Mouse (Mus musculus): Measurements from ENCODE around the gene Cfap45. TPM values are rescaled to one million over a fixed set of nuclear protein-coding genes. Genes with fewer than 3 reads are reported as not detected.
A peak's percentile ranks its signal among the peaks of the same experiment; 100 is the strongest.

Cfap45 gene
- total RNA-seq, 2 experiments from 2014 or later = 2.0 to 2.1 TPM

DNA sequence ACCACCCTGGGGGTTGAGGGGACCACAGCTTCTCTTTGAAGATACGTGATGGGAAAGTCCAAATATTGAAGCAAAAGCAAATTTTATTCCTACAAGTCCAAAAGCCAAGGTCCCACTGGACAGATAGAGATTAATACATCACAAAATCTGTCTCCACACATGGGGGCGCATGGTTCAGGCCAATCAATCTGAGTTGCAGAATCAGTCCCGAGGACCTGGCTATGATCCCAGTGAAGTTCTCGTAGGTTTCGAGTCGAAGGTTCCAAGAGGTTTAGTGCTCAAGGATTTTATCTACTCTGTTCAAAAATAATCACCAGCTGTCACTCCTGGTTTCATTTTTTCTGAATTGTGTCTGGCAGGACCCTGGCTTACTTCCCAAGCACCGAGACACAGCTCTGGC, 30.4 kb downstream of the Cfap45 start:
- no peak for DNase-seq (ENCODE audit: low spot score in 2 of 2)

DNA sequence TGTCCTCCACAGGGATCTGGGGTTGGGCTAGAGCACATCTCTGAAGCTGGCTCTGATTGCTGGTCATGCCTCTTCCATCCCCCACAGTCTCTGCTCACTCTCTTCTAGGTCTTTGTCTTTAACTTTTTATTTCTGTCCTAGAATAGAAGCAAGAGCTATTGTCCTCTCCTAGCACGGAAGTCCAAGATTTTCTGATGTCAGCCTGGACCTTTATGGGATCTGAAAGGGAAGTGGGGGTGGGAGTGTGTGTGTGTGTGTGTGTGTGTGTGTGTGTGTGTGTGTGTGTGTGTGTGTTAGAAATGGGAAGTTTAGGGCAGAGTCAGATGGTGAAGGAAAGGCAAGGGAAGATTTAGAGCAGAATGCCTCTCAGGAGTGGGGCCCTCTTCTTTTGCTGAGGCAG, 32.0 kb downstream of the Cfap45 start:
- no peak for DNase-seq (ENCODE audit: low spot score in 2 of 2)

GRCm38 (mm10) chr1:172555638-172556037, 35.0 kb downstream of the Cfap45 start, which contains the start of gene Vsig8:
Vsig8 (plus strand) TSS chr1:172555938.
- no peak for DNase-seq (ENCODE audit: low spot score in 2 of 2)

- DNase-seq (ENCODE audit: low spot score in 2 of 2) = peak; percentile 46 to 47
Observed at GRCm38 (mm10) chr1:172562641-172563464, 42.3 kb downstream of the Cfap45 start.

- DNase-seq (ENCODE audit: low spot score in 2 of 2) = no peak
Observed at GRCm38 (mm10) chr1:172563465-172563828, 42.8 kb downstream of the Cfap45 start.

DNA sequence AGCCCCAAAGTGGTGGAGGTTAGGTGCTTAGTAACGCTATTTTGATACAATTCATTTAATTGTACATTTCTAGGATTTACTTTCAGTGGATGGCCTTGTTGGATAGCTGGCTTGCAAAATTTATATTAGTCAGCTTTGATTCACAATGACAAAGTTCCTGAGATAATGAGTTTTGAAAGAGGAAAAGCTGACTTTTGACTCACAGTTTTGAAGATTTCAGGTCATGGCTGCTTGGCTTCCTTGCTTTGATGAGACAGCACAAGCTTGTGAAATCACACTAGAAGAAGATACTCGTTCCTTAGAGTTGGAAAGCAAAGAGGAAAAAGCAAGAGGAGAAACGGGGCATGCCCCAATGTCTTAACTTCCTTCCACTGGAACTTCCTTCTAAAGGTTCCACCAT, 45.5 kb downstream of the Cfap45 start:
- DNase-seq (ENCODE audit: low spot score in 2 of 2) = no peak

GRCm38 (mm10) chr1:172567758-172568157, 47.2 kb downstream of the Cfap45 start:
- DNase-seq (ENCODE audit: low spot score in 2 of 2) = no peak

DNA sequence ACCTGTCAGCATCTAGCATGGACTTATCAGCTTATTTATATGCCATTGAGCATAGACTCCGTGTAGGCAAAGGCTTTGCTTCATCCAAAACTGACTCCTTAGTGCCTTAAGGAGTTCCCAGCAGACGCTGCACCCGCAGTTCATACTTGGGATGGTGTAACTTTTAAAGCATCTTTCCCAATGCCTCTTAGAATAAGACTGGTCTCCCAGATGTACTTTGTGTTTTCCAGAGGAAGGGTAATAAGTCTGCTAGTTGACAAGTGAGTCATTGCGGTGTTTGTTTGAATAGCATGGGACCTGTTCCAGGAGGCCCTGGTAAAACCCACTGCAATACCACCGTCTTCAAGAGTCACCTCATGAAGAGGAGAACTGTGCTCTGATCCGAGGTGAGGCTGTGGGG, 59.5 kb downstream of the Cfap45 start:
- DNase-seq (ENCODE audit: low spot score in 2 of 2) = no peak

DNA sequence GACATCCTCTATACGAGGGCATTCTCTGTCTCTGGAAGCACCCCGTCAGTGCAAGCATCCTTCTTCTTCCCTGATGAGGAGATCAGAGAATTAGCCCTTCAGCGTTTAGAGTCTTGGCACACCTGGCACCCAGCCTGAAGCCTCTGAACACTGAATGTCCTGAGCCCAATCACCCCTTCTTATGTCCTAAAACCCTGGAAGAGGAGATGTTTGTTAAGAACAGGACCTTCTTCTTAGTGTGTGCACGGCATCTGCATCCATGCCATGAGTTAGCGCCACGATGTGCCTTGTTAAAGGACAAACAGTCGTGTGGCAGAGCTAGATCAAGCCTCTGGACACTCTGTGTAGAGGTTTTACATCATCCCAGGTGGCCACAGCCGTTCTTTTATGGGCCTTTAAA, 61.8 kb downstream of the Cfap45 start:
- DNase-seq (ENCODE audit: low spot score in 2 of 2) = no peak

DNA sequence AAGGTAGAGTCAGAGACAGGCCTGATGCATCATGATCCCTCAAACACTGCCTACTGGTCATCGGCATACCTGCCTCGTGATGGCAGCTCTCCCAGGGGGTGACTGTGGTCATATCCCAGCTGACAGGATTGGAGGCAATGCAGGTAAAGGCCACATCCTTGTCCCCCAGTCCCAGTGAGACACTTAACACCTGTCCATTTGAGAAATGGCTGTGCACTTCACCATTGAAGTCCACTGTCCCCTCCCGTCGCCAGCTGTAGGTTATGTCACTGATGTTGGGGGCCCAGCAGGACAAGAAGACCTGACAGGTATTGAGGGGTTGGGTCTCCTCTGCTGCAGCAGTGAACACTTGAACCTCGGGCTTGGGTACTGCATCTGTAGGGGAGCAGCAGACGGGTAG, 63.7 kb downstream of the Cfap45 start:
- no peak for DNase-seq (ENCODE audit: low spot score in 2 of 2)

DNA sequence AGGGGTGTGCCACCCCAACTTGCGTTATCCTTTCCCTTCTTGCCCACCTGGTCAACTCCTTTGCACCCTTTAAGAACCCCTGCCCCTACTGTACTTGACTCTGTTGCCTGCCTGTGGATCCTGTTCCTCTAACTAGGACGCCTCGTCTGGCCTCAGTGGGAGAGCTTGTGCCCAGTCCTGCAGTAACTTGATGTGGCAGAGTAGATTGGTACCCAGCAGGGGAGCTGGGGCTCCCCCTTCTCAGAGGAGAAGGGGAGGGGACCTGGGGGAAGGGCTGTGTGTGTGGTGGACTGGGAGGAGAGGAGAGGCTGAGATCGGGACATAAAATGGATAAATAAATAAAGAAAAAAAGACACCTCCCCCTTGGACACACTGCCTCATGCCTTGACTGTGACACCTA, 64.4 kb downstream of the Cfap45 start:
- DNase-seq (ENCODE audit: low spot score in 2 of 2) = no peak

DNA sequence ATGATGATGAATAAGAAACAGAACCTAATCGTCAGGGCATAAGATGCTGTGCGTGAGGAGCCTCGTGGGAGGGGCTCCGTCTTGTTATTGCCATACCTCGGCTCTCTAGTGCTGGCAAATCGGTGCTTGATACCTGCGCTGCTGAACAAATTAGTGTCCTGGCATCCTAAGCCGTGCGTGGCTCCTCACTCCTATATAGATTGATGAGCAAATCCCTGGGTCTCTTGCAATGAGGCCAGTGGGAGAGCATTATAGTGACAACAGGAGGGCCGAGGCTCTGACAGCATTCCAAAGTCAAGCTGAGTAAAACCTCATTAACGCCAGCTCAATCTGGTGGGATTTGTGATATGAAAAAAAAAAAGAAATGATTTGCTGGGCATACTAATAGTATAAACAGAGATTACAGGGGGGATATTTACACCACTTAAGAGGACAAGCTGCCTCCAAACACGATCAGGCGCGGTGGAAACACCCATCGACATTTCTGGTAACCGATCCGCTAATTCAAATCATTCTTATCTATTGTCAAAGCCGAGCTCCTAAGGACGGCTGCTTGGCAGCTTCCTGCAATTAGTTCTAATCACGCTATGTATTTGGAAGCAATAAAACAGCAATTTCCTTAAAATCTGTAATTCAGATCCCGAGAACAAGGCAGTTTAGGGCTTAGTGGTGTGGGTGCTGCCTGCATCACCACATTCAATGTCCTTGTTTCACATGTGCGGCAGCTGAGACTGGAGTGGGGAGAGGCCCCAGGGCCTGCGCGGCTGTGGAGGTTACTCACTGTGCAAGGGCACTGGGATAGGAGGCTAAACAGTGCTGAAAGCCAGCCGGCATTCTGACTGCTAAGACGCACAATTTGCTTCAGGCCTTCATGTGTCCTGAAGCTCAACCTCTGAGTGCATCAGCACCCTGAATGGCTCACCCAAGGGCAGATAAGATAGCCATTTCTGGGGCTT, 65.3 kb downstream of the Cfap45 start:
- no peak for DNase-seq (ENCODE audit: low spot score in 2 of 2)

DNA sequence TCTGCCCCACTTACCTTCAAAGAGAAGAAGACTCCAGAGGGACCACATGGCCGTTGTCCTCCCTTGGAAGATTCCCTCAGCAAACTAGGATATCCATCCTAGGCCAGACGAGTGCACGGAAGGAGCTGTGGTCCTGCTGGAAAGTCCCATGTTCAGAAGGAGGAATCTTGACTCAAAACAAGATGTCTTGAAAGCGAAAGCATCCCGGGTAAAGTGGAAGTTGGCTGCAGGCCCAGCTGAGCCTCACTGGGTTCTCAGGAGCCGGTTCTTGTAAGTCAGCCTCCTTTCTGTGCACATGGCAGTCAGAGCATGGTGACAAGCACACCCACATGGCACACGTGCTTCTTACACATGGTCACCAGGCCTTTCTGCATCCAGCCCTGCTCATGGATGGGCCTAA, 69.8 kb downstream of the Cfap45 start, which contains the start of gene Slamf8:
Gene Slamf8 (minus strand): TSS at position 184 of the 400 bp plus-strand sequence.
- no peak for DNase-seq (ENCODE audit: low spot score in 2 of 2)

- no peak for DNase-seq (ENCODE audit: low spot score in 2 of 2)
Observed at GRCm38 (mm10) chr1:172593321-172593720, 72.7 kb downstream of the Cfap45 start.

- no peak for DNase-seq (ENCODE audit: low spot score in 2 of 2)
Observed at GRCm38 (mm10) chr1:172593956-172594355, 73.4 kb downstream of the Cfap45 start.

GRCm38 (mm10) chr1:172594495-172594894, 73.9 kb downstream of the Cfap45 start:
- no peak for DNase-seq (ENCODE audit: low spot score in 2 of 2)

Other genes with a start within 250 kb of the Cfap45 start
- gene Atp1a2, start 222.7 kb upstream of the Cfap45 start, total RNA-seq (2021) = 10 to 100 TPM; 50.9 to 70.2 TPM
- under 1 TPM; 0.11 to 0.20 TPM for gene Kcnj9, start 191.5 kb upstream of the Cfap45 start, total RNA-seq (2021)
- gene Kcnj10, start 179.6 kb upstream of the Cfap45 start, total RNA-seq (2021) = 1 to 10 TPM; 1.8 to 4.5 TPM
- gene Pigm, start 144.3 kb upstream of the Cfap45 start, total RNA-seq (2021) = 10 to 100 TPM; 18.1 to 19.9 TPM
- gene Slamf9, start 45.4 kb upstream of the Cfap45 start, total RNA-seq (2021) = 1 to 10 TPM; 1.1 to 1.2 TPM
- gene Igsf9, start 39.0 kb upstream of the Cfap45 start, total RNA-seq (2021) = 10 to 100 TPM in 1 of 2 experiments, 1 to 10 TPM in 1; 6.0 to 10.6 TPM
- 100 to 1,000 TPM; 143 to 153 TPM for gene Tagln2, start 20.8 kb upstream of the Cfap45 start, total RNA-seq (2021)
- under 1 TPM in 1 of 2 experiments, not detected in 1; 0.17 TPM for gene Vsig8, start 35.1 kb downstream of the Cfap45 start, total RNA-seq (2021)
- under 1 TPM; 0.25 to 0.28 TPM for gene Slamf8, start 69.8 kb downstream of the Cfap45 start, total RNA-seq (2021)
- not detected for gene Fcrl6, start 81.8 kb downstream of the Cfap45 start, total RNA-seq (2021)
- 1 to 10 TPM; 7.1 to 7.8 TPM for gene Dusp23, start 112.2 kb downstream of the Cfap45 start, total RNA-seq (2021)
- gene Crp, start 177.3 kb downstream of the Cfap45 start, total RNA-seq (2021) = 10 to 100 TPM in 1 of 2 experiments, under 1 TPM in 1; 0.45 to 10.9 TPM

All from adrenal gland, postnatal 4 days (tissue).